Mouse (Mus musculus) midbrain, embryonic 16.5 days (tissue): ENCODE measurements at regions not wholly inside any gene's neighbourhood (a gene's known extent, or its start where the extent isn't known, plus 50 kb on each side); places are given as distances from the start of the nearest gene placed in this dataset.

ENCODE experiments used
- ATAC-seq: fragments of 200-750 bp; cut with Nextera tagmentation; 2 replicates; pipeline ENCODE4 v1.8.0; 2017; ENCODE audit warnings: moderate TSS enrichment
- H3K27ac ChIP-seq: fragments of 300-500 bp; sonication (generic); 2 replicates; pipeline ENCODE4 v1.5.1; 2014; ENCODE audit warnings: mild to moderate bottlenecking, low read length, mixed read lengths
- H3K27me3 ChIP-seq: fragments of 300-500 bp; sonication (generic); 2 replicates; pipeline ENCODE4 v1.6.1; 2014; ENCODE audit warnings: low read depth, low read length, mixed read lengths; ENCODE audit not compliant: control insufficient read depth, insufficient read depth
- H3K36me3 ChIP-seq: fragments of 300-500 bp; sonication (generic); 2 replicates; pipeline ENCODE4 v1.6.1; 2014; ENCODE audit warnings: mild to moderate bottlenecking, low read length, moderate library complexity, mixed read lengths; ENCODE audit not compliant: control insufficient read depth, insufficient read depth
- H3K4me1 ChIP-seq: fragments of 300-500 bp; sonication (generic); 2 replicates; pipeline ENCODE4 v1.6.1; 2014; ENCODE audit warnings: mild to moderate bottlenecking, low read length, mixed read lengths; ENCODE audit not compliant: control insufficient read depth, insufficient read depth
- H3K4me2 ChIP-seq: fragments of 300-500 bp; sonication (generic); 2 replicates; pipeline ENCODE4 v1.6.1; 2014; ENCODE audit warnings: mild to moderate bottlenecking, low read length, mixed read lengths
- H3K4me3 ChIP-seq: fragments of 300-500 bp; sonication (generic); 2 replicates; pipeline ENCODE4 v1.5.1; 2014; ENCODE audit warnings: low read depth, mild to moderate bottlenecking, low read length, moderate library complexity, mixed read lengths
- H3K9ac ChIP-seq: fragments of 300-500 bp; sonication (generic); 2 replicates; pipeline ENCODE4 v1.6.1; 2014; ENCODE audit warnings: low read depth, low read length, mixed read lengths
- H3K9me3 ChIP-seq: fragments of 300-500 bp; sonication (generic); replicated peaks from 2 replicates; pipeline ENCODE4 v1.6.1; 2014; ENCODE audit warnings: mild to moderate bottlenecking, low read length, mixed read lengths; ENCODE audit not compliant: control insufficient read depth, poor library complexity, severe bottlenecking
- WGBS: fragments of 180-500 bp; shearing (Covaris S2); extraction: QIAGEN DNeasy Blood & Tissue Kit; methylation state at CpG from one replicate; pipeline ENCODE4 v1.1.7; 2014; 5-methylcytosine and 5-hydroxymethylcytosine counted together

DNA sequence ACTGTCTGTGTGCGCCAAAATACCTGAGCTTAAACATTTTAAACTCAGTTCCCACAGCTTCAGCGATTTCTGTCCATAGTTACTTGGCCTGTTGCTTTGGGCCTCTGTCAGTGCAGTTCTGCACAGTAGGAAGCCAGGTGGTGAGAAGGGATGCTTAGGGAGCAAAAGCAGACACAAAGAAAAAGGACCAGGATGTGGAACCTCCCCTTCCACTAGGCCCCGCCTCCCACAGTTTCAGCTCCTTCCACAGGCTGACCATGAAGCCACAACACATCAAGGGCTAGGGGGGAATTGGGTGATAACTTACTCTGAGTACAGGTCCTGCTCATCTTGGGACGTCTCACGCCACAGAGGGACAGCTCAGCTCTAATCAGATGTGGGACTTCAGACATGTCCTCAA is 263.5 kb upstream of the Sdk2 start:
- 91% methylated on average over 5 of the region's 5 CpGs for WGBS
- H3K4me1 ChIP-seq = no peaks in the 10 kb centered on the region

GRCm38 (mm10) chr11:114322627-114323026 is 255.8 kb upstream of the Sdk2 start:
- no peaks in the 10 kb centered on the region for H3K27me3 ChIP-seq
- ATAC-seq = no peak
- H3K4me3 ChIP-seq = no peak overlapping the region
- H3K36me3 ChIP-seq = no peaks in the 10 kb centered on the region
- H3K4me2 ChIP-seq = no peak overlapping the region
- no peak overlapping the region for H3K9ac ChIP-seq
- 89% methylated on average over 4 of the region's 4 CpGs for WGBS
- peaks cover 6% of the 10 kb centered on the region for H3K4me1 ChIP-seq
- no peak overlapping the region for H3K27ac ChIP-seq
- H3K9me3 ChIP-seq = no peaks in the 10 kb centered on the region

More for the DNA sequence above, 263.5 kb upstream of the Sdk2 start:
- Histone ChIP-seq H3K4me2 (no peak overlapping the region), H3K36me3 (no peaks in the 10 kb centered on the region), H3K27me3 (no peaks in the 10 kb centered on the region), H3K27ac (no peak overlapping the region), H3K9me3 (no peaks in the 10 kb centered on the region), H3K4me3 (no peak overlapping the region), H3K9ac (no peak overlapping the region)
- ATAC-seq = no peak

DNA sequence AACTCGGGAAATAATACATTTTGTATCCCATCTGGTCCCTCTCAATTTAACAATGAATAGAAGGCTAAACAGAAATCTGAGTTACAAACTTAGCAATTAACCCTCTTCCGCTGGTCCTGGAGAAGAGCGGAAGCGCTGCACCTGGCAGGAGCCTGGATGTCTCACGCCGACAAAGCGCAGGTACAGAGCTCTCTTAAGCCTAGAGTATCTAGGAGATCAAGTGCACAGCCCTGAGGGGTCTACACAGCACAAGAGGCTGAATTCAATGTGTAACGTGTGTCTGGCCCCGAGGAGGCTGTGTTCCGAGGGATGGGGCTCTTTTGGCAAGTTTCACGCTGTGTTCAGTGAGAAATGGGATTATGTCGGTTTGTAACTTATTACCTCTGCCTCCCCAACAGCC is 255.1 kb upstream of the Sdk2 start:
- WGBS = 54% methylated on average over 12 of the region's 12 CpGs

GRCm38 (mm10) chr11:114321527-114321926 is 254.7 kb upstream of the Sdk2 start:
- Histone ChIP-seq H3K4me3 (no peak overlapping the region), H3K27ac (peak overlapping the region; percentile 53), H3K4me1 (peaks cover 6% of the 10 kb centered on the region), H3K36me3 (no peaks in the 10 kb centered on the region), H3K9ac (no peak overlapping the region), H3K4me2 (no peak overlapping the region), H3K9me3 (no peaks in the 10 kb centered on the region), H3K27me3 (no peaks in the 10 kb centered on the region; the same call in 1 of the 2 replicates)
- WGBS = 67% methylated on average over 8 of the region's 8 CpGs
- no peak for ATAC-seq

More for the DNA sequence above, 255.1 kb upstream of the Sdk2 start:
- H3K9me3 ChIP-seq = no peaks in the 10 kb centered on the region
- no peak overlapping the region for H3K27ac ChIP-seq
- no peak overlapping the region for H3K4me2 ChIP-seq
- H3K9ac ChIP-seq = no peak overlapping the region
- peaks cover 6% of the 10 kb centered on the region for H3K4me1 ChIP-seq
- H3K27me3 ChIP-seq = no peaks in the 10 kb centered on the region
- H3K4me3 ChIP-seq = no peak overlapping the region
- no peaks in the 10 kb centered on the region for H3K36me3 ChIP-seq
- no peak for ATAC-seq

DNA sequence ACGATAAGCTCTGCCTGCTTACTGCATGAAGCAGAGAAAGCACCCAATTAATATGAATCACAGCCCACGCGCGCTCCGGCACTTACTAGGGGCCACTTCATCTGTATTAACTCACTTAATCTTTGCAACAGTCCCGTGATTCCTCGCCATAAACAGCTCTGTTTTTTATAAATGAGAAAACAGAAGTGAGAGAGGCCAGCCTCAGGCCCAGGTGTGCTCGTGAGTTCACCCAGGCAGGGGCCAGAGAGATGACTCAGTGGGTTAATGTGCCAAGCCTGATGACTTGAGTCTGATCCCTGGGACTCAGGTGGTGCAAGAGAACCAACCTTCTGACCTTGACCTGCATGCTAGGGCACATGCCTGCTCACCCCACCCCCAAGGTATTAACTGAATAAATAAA is 248.4 kb upstream of the Sdk2 start:
- no peak overlapping the region for H3K4me2 ChIP-seq
- no peak for ATAC-seq
- no peak overlapping the region for H3K27ac ChIP-seq
- 0 out of 2 replicates have a peak, but pooled peaks cover under 1% of the 10 kb centered on the region for H3K4me1 ChIP-seq
- no peak overlapping the region for H3K4me3 ChIP-seq
- H3K27me3 ChIP-seq = no peaks in the 10 kb centered on the region; the same call in 1 of the 2 replicates
- WGBS = 79% methylated on average over 8 of the region's 8 CpGs
- H3K36me3 ChIP-seq = no peaks in the 10 kb centered on the region
- H3K9me3 ChIP-seq = no peaks in the 10 kb centered on the region
- H3K9ac ChIP-seq = no peak overlapping the region

DNA sequence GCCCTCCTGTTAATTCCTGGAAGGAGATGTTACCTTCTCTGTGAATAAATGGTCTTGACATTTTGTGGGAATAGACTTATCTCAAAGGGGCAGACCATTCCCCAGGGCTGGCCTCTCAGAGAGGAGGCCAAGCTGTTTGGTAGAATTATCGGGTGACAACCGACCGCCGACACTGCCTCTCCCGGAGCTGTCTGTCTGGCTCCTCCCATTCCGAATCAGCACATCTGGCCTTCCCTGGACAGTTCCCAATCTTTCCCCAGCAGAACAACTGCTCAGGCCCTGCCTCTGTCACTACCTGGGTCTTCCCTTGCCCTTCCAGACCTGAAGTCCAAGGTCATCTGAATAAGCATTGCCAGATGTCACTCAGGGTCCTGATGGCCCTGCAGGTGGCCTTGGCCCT is 246.8 kb upstream of the Sdk2 start:
- peaks cover 6% of the 10 kb centered on the region; the same call in 1 of the 2 replicates for H3K4me1 ChIP-seq
- H3K4me3 ChIP-seq = no peak overlapping the region
- ATAC-seq = no peak
- H3K27me3 ChIP-seq = no peaks in the 10 kb centered on the region; the same call in 1 of the 2 replicates
- H3K27ac ChIP-seq = no peak overlapping the region
- WGBS = 40% methylated on average over 6 of the region's 6 CpGs
- H3K4me2 ChIP-seq = no peak overlapping the region
- no peaks in the 10 kb centered on the region for H3K36me3 ChIP-seq
- no peak overlapping the region for H3K9ac ChIP-seq
- H3K9me3 ChIP-seq = no peaks in the 10 kb centered on the region

GRCm38 (mm10) chr11:114311640-114312039 is 244.8 kb upstream of the Sdk2 start:
- Histone ChIP-seq H3K27me3 (no peaks in the 10 kb centered on the region; the same call in 1 of the 2 replicates), H3K4me2 (no peak overlapping the region), H3K36me3 (no peaks in the 10 kb centered on the region), H3K4me3 (no peak overlapping the region), H3K9ac (no peak overlapping the region), H3K27ac (no peak overlapping the region), H3K9me3 (no peaks in the 10 kb centered on the region), H3K4me1 (peaks cover 6% of the 10 kb centered on the region; the same call in 1 of the 2 replicates)
- ATAC-seq = no peak
- WGBS = 75% methylated on average over 4 of the region's 4 CpGs

DNA sequence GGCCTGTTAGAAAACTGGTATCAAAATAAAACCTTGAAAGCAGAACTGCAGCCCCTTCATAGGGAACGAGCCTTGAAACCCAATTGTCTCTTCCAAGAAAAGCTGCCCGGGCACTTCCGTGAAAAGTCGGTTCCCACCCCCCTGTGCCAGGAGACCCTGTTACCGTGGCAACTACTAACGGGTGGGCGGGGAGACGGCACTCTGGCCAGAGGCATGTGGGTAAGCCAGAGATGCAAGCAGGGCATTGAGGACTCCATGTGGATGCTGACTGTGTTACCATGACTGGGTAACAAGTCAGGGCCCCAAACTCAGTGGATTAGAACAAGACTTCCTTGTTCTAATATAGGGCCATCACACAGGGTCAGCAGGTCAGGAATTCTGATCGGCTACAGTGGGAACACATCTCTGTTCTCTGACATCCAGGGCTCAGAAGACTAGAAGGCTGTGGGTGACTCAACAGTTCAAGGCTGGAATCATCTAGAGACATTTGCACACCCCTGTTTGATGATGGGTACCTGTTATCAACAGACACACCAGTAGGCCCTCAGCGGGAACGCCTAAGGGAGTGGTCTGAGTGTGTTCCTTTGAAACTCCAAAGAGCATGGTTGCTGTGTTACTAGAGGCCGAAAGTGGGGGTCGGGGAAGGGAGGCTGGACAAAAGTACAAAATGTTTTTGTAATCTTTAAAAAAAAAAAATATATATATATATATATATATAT is 236.9 kb upstream of the Sdk2 start:
- WGBS = 37% methylated on average over 13 of the region's 13 CpGs
- Histone ChIP-seq H3K4me3 (no peak overlapping the region), H3K4me1 (peaks cover 12% of the 10 kb centered on the region; the same call in 1 of the 2 replicates), H3K27ac (peak overlapping the region; percentile 28; the same call in 1 of the 2 replicates), H3K4me2 (no peak overlapping the region), H3K9me3 (no peaks in the 10 kb centered on the region), H3K27me3 (no peaks in the 10 kb centered on the region), H3K9ac (no peak overlapping the region), H3K36me3 (no peaks in the 10 kb centered on the region)
- ATAC-seq = peak; percentile 86

DNA sequence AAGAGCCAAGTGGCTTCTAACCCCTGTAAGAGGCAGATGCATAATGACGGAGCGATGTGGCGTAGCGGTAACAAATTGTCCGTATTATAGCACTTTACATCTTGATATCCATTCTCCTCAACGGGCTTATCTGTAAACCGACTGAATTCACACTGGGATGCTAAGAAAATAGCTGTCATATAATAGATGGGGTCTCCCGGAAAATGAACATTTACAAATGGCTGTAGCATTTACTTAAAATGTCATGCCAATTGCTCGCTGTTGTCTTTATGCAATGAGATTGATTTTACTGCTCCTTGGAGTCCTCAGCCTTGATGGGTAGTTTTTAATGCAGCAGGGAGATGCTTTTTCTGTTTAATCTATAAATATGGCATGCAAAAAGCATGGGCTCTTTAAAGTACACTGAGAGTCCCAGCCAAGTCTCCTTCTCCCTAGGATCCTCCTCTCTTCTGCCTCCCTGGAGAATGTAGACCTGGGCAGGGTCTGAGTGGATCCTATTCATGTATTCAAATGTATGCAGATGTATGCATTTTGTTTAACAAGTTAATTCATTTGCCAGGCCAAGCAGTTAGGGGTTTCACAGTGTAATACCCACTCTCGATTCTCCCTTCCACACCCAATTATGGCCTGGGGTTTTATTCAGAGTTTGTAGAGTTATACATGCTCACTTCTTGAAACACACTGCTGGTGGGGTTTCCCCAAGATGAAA is 233.9 kb upstream of the Sdk2 start:
- Histone ChIP-seq H3K36me3 (no peaks in the 10 kb centered on the region), H3K4me2 (no peak overlapping the region), H3K27ac (no peak overlapping the region), H3K9me3 (no peaks in the 10 kb centered on the region), H3K4me1 (peaks cover 12% of the 10 kb centered on the region; the same call in 1 of the 2 replicates), H3K27me3 (no peaks in the 10 kb centered on the region), H3K9ac (0 out of 2 replicates have a peak overlapping the region, but pooled peaks have one; percentile 6), H3K4me3 (no peak overlapping the region)
- ATAC-seq = no peak
- 47% methylated on average over 10 of the region's 10 CpGs for WGBS
